Mouse (Mus musculus): ENCODE data around the gene Stxbp4.

DNA sequence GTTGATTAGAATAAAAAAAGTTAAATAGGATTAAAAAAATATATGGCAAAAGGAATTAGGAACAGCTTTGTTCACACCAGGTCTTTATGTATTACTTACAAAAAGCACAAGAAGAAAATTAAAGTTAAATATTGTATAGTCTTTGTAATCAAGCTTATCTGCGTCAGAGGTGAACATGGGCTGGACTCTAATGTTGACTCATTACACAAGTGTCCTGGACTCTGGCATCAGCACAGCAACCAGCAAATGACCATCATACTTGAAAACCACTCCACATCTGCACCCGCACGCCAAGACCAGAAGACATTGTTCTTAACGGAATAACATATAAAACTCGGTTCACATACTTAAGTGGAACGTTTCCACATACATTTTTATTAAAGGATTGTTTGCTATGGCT lies 29.4 kb upstream of the Stxbp4 start:
- no peak for TF ChIP-seq POLR2A (IDR thresholded peaks at IDR 0.05; ENCODE audit: low read depth, low read length)
- no peak for TF ChIP-seq CTCF (IDR thresholded peaks at IDR 0.05; ENCODE audit: borderline replicate concordance, insufficient read depth, low read length)

All from embryonic fibroblast, embryonic 13.5 days (primary cell).